Mouse (Mus musculus) thymus, adult 2 months (tissue): ENCODE measurements around the gene Mrgpre.

Source experiments
- CTCF ChIP-seq: fragments of 200-500 bp; IDR thresholded peaks from 2 replicates; pipeline ENCODE4 v1.5.1; 2012; ENCODE audit warnings: mild to moderate bottlenecking, control low read depth, low read length, moderate library complexity, borderline replicate concordance; ENCODE audit not compliant: control insufficient read depth, poor library complexity, insufficient read depth; ENCODE audit errors: extremely low read depth
- POLR2A ChIP-seq: fragments of 200-500 bp; IDR thresholded peaks from 2 replicates; pipeline ENCODE4 v1.6.1; 2012; ENCODE audit warnings: mild to moderate bottlenecking, low read length, control low read depth, moderate library complexity; ENCODE audit not compliant: control insufficient read depth, poor library complexity, insufficient read depth; ENCODE audit errors: extremely low read depth

DNA sequence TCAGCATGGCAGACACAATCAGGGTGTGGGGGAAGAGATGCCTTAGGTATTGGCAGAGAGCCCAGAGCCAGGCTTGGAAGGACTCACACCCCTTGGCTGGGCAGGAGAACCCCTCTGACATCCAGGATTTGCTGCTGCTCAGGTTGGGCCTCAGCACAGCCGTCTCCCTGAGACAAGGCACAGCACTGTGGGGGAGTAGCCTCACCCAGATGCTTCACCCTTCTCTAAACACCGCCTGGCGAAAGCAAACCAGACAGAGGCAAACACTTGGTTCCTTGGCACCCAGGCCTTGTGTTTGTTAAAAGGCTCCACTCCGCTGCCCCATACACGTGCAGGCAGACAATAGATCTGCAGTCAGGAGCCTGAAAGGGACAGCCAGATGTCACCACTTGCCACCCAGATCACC lies 45.7 kb downstream of the Mrgpre start:
- no peak for TF ChIP-seq CTCF
- TF ChIP-seq POLR2A, result no peak
